15 mouse cellular contexts compared by ENCODE assay signal in the genomic region with DNA sequence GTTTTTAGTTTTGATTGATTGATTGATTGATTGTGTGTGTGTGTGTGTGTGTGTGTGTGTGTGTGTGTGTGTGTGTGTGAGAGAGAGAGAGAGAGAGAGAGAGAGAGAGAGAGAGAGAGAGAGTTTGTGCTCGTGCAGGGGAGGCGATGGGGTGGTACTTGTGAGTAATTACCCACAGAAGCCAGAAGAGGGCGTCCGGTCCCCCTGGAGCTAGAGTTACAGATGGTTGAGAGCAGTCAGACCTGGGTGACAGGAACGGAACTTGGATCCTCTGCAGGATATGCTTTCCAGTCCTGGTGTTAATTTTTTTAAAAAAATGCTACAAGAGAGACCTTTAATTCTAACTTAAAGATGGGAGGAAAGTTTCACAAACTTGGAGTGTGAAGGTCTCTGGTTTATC.
"Had no signal": no experiment of that assay in that cellular context is flagged by ENCODE, and none has a peak within 500 bp of the region (broad histone marks: within the 10 kb centered on the region; RNA-seq: fewer than 3 reads in every experiment).

No protein-coding gene starts in this region.

- H3K27me3 ChIP-seq: intestine, embryonic 15.5 days; liver, embryonic 13.5 days; lung, embryonic 15.5 days had no signal

- H3K4me1 ChIP-seq: intestine, embryonic 15.5 days; liver, embryonic 13.5 days; lung, embryonic 15.5 days had no signal

- DNase-seq: kidney, adult 11 months; kidney, adult 9 months; kidney, postnatal 14 days; layer of hippocampus, postnatal 36 days; liver, embryonic 13.5 days; lung, adult 18-20 months; lung, postnatal 10 days; lung, postnatal 4 days; midbrain, embryonic 14.5 days; right cerebral cortex, adult 18-20 months; right cerebral cortex, postnatal 4 days; thymus, postnatal 25 days had no signal

- H3K27ac ChIP-seq: intestine, embryonic 15.5 days; left cerebral cortex, adult 2 months; liver, embryonic 13.5 days; lung, embryonic 15.5 days had no signal

- H3K9me3 ChIP-seq: intestine, embryonic 15.5 days; liver, embryonic 13.5 days; lung, embryonic 15.5 days had no signal

- H3K36me3 ChIP-seq: intestine, embryonic 15.5 days; liver, embryonic 13.5 days; lung, embryonic 15.5 days had no signal

- H3K4me3 ChIP-seq: intestine, embryonic 15.5 days; left cerebral cortex, adult 2 months; liver, embryonic 13.5 days; lung, embryonic 15.5 days had no signal
